Mouse (Mus musculus): ENCODE measurements around the gene Crtc2.
A peak's percentile ranks its signal among the peaks of the same experiment; 100 is the strongest.
"Not testable (repeated sequence)": the region's sequence is repeated elsewhere in the genome, so short reads cannot be mapped to it uniquely, and the experiment has no call there.

Crtc2 gene

DNA sequence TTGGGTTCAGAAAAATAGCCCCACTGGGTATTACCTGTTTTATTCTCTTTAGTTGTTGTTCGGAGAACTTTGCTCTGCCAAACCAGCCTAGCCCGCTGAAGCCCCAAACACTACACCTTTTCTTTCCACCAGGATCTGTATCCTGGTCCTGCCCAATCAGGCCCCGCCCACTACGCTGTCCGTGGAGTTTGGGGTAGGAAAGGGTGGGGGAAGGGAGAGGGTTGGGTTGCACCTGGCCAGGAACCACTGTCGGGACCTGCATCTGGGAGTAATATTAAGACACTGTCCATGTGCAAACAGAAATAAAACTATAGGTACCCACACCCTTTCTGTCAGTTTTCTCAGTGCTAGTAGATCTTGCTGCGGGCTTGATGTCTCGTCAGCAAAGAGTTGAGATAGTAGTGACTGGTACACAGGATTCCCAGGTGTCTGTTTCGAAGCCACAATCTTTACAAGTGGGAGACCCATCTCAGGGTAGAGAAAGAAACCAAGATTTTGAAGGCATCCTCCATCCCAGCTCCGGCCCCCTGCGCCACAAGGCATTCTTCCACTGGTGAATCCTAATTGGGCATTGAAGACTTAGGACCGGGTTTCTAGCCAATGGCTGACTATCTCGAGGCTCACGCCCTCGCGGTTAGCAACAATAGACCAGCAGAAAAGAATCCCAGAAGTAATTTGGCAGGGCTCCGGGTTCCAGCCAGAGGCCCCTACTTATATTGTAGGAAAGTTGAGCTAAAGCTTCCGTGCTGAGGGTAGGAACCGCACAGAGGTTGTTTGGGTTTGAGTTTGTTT lies 10.8 kb upstream of the Crtc2 start, which contains the start of gene Creb3l4:
Gene Creb3l4 (minus strand): TSS at position 529 of the 792 bp plus-strand sequence.
- peak; percentile 33 for DNase-seq (ENCODE audit: low spot score)

DNA sequence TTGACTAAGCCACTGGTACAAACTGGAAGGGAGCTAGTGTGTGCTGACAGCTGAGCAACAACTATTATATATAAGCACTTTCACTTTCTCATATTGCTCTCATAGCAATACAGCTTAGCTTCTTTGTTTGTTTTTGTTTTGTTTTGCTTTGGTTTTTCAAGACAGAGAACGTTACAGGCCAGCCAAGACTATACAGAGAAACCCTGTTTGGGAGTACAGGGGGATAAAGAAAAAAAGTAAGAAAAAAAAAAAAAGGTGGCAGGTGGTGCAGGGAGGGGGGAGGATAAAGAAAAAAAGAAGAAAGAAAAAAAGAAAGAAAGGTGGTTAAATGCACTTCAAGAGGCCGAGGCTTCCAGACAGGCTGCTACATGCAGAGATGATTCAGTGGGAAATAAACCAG lies 8.6 kb upstream of the Crtc2 start:
- no peak for DNase-seq (ENCODE audit: low spot score)

- no peak for DNase-seq (ENCODE audit: low spot score)
These were observed 6.4 kb upstream of the Crtc2 start for GRCm38 (mm10) chr3:90247630-90247959.

DNA sequence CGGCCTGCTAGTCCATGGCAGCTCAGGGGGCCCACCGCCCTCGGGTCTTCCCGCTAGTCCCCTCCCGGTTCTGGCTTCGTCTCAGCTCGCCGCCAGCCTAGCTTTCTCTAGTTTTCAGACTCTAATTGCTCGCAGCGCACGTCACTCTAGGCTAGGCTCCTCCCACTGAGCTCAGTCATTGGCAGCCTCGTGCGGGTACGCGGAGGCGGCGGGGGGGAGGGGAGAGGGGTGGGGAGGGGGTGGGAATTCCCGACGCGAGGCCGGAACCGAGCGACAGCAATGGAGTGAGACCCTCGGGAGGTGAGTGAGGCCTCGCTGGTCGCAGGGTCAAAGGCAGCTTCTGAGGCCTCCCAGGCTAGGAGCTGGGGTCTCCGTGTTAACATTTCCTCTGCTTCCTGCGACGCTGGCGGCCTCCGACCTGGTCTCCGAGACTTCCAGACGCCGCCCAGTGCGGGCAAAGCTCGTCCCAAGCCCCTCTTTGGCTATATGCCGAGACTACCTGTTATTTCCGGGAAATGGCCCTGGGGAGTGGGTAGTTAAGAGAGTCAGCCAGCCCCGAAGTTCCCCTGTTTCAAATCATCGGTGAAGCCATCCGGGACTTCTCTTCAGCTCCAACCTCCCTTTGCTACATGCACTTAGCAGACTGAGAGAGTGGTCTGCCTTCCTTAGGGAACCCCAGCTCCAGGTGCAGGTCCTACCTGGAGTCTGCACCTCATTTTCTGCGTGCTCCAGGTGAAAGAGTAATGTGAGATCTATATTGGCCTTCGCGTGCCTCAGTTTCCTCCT lies 5.8 kb upstream of the Crtc2 start, which contains the start of gene Slc39a1:
Gene Slc39a1 (plus strand): TSS at position 213 of the 786 bp plus-strand sequence.
- peak; percentile 97 for DNase-seq (ENCODE audit: low spot score)

DNA sequence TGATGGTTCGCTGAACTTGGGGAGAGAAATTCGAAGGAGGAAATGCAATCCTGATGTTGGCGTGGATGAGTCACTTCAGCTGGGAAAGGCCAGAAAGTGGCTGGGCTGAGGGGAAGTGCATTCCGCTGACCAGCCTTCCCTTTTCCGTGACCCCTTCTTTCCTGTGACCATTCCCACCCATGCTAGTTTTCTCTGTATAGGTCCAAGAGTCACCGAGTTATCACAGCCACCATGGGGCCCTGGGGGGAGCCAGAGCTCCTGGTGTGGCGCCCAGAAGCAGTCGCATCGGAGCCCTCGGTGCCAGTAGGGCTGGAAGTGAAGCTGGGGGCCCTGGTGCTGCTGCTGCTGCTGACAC lies 5.2 kb upstream of the Crtc2 start:
- DNase-seq (ENCODE audit: low spot score) = peak; percentile 49

- peak; percentile 30 for DNase-seq (ENCODE audit: low spot score)
These were observed 3.2 kb upstream of the Crtc2 start for GRCm38 (mm10) chr3:90250791-90251190.

GRCm38 (mm10) chr3:90251731-90252226 lies 2.2 kb upstream of the Crtc2 start:
- DNase-seq (ENCODE audit: low spot score) = not testable (repeated sequence)

GRCm38 (mm10) chr3:90252659-90253058 lies 1.3 kb upstream of the Crtc2 start:
- DNase-seq (ENCODE audit: low spot score) = not testable (repeated sequence)

DNA sequence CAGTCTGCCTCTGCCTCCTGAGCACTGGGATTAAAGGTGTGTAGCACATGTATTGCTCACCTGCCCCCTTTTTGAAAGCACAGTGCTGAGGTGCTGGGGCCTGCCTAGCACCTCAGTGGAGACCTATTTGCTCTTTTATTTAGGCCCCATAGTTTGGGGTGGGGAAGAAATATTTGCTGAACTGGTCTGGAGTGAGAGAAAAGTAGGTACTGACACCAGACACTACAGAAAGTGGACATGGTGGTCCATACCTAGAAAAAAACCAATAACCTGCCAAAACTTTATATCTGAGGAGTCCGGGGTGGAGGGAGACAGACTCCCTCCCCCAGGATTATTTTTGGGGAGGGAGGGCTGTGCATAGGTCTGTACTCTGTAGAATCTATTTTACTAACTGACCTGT lies 789 bp upstream of the Crtc2 start:
- not testable (repeated sequence) for DNase-seq (ENCODE audit: low spot score)

DNA sequence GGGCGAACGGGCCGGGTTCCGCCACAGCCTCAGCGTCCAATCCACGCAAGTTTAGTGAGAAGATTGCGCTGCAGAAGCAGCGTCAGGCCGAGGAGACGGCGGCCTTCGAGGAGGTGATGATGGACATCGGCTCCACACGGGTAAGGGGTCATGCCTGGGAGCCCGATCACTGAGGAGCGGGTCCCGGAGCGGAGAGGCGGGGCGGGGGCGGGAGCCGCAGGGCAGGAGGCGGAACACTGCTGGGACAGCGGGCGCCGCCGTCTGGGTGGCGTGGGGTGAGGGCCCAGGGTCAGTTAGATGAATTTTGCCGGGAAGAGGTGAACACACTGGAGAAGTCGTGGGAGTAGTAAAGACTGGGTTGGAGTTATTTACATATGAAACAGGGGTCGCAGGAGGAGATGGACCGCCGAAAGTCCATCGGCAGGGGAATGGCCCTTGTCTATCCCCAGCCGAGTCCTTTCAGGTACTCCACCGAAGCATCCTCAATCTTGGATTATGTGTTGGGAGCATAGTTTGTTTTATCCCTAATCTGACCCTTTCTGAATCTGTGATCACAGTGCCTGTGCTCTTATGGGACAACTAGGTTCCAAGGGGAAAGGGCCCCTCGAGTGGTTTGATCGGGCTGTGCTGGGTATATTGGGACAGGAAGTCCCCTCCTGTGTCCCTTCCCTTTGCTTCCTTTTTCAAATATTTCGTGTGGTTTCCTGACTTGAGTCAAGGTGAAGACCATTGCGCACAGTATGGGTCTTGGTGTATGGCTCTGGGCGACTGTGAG lies 643 bp downstream of the Crtc2 start:
- no peak for DNase-seq (ENCODE audit: low spot score)

DNA sequence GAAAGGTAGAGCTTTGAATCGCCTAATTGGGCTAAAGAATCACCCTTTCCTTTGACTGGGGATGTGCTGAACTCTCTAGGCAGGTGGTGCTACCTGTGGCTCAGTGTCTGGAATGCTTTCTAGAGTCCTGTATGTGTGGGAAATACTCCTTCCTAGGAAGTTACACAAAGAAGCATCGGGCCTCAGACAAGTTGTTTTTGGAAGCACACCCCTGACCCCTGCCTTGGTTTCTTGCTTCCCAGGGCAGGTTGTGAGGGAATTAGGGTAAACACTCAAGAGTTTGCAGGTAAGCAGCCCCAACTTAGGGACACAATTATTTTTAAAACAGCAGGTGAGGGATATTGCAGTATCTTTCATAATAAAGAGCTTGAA lies 1.2 kb downstream of the Crtc2 start:
- no peak for DNase-seq (ENCODE audit: low spot score)

DNA sequence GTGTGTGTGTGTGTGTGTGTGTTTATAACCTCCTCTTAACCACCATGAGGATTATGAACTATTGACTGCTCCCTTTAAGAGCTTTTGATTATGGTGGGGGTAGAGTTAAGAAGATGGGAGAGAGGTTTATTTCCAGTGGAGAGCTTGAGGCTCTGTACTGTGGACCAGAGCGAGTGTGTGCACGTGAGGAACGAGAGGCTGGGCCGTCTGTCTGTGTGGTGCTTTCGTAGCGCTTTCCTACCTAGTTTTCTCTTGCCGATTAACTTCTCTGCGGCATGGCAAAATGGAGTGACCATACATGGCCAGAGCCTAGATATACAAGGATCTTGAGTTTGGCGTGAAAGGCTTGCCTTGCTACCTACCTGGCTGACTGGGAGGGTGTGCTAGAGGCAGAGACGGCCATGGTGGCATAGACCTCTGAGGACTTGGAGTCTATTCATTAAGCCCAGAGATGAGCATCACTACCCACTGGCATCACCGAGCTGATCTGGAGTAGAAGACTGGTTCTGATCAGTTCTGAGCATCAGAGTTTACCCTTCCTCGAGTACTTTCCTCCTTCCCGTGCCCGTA lies 1.9 kb downstream of the Crtc2 start:
- no peak for DNase-seq (ENCODE audit: low spot score)

DNA sequence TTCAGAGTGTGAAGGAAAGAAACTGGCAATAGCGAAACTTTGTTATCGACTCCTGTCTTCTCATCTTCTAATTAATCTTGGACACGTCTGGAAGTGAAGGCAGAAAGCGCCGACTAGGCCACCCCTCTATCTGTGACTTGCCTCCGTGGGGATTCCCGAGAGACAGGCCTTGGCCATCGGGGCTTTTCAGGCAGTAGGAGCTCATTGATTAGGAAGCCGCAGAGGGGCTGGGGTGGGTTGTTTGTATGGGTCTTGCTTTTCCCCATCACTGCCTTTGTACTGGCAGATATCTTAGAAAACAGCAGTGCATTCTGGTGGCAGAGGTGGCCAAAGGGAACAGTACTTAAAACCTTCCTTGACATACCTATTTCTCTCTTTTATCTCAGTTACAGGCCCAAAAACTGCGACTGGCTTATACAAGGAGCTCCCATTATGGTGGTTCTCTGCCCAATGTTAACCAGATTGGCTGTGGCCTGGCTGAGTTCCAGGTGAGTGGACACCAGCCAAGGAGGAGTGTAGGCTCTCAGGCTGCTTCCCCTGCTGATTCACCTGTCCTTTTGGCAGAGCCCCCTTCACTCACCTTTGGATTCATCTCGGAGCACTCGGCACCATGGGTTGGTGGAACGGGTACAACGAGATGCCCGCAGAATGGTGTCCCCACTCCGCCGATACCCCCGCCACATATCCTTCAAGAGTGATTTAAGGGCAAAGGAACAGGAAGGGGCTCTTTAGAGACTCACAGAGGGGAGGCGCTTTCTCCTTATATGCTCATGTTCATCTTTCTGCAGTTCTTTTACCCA lies 3.0 kb downstream of the Crtc2 start:
- DNase-seq (ENCODE audit: low spot score) = no peak

DNA sequence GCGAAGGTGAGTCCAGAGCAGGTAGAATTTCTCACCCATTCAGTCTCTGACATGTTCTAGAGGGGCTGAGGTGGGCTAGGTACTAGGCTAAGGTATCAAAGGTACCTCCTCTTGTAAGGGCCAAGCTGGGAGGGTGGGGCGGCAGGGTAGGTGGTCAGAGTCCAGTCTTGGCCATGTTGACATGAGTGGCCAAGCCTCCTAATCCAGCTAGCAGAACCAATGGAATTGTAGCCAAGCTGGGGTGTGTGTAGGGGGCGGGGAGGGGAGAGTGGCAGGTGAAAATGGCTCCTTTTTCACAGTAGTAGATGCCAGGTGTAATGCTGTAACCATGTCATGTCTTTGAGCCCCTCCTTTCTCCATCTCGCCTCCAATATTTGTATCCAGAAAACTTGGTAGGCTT lies 4.6 kb downstream of the Crtc2 start:
- DNase-seq (ENCODE audit: low spot score) = peak; percentile 59

- DNase-seq (ENCODE audit: low spot score) = no peak
These were observed 9.3 kb downstream of the Crtc2 start for GRCm38 (mm10) chr3:90263121-90263771.

GRCm38 (mm10) chr3:90264687-90265033 lies 10.7 kb downstream of the Crtc2 start:
- DNase-seq (ENCODE audit: low spot score) = no peak

- DNase-seq (ENCODE audit: low spot score) = peak; percentile 90
These were observed 11.3 kb downstream of the Crtc2 start, which contains the start of gene Dennd4b for GRCm38 (mm10) chr3:90265034-90265931. Gene Dennd4b, plus strand, starts transcription at chr3:90265185.

DNA sequence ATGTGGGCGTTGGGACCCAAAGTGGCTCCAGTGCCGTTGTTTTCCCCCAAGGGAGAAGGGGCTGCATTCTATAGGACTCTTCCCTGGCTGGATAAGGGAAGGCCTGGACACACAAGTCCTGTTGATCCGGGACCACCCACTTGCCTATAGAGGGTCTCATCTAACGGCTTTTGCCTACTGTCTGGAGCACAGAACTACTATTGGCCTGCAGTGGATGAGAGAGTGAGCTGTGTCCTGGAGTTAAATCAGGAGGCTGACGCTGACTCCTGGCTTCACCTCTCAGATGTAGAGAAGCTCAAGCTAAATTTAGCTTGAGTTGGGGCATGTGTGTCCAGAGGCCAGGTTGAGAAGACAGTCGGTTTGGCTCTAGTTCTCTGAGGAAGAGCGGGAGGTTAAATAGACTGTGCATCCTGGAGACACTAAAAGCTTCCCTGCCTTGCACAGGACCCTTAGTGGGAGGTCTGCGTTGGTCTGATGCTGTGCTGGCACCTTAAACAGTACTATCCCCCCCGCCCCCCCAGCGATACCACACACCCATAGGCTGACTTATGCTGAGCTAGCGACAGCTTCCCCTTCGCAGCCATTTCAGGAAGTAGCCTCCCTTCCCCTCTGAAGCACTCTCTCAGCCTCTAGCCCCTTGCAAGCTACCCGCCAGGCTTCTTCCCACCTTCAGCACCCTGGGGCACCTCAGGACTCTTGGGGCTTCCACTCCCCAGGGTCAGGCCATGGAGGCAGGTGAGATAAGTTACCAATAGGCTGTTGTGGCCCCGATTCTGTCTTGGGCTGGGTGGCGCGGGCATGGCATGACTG lies 12.2 kb downstream of the Crtc2 start:
- no peak for DNase-seq (ENCODE audit: low spot score)

All from yolk sac, embryonic 10.5 days (tissue).